Mouse (Mus musculus) CD4-positive helper T cell, adult 2 months (primary cell): ENCODE measurements at regions not wholly inside any gene's neighbourhood (a gene's known extent, or its start where the extent isn't known, plus 50 kb on each side); places are given as distances from the start of the nearest gene placed in this dataset.

Experiments used
- DNase-seq: peaks from one replicate; pipeline ENCODE4 v3.0.0-alpha.2; 2012; ENCODE audit warnings: low read depth, missing footprints, low spot score

- DNase-seq: no peak
Measured at GRCm38 (mm10) chr10:122515698-122516097, 67.4 kb downstream of the Avpr1a start.

DNA sequence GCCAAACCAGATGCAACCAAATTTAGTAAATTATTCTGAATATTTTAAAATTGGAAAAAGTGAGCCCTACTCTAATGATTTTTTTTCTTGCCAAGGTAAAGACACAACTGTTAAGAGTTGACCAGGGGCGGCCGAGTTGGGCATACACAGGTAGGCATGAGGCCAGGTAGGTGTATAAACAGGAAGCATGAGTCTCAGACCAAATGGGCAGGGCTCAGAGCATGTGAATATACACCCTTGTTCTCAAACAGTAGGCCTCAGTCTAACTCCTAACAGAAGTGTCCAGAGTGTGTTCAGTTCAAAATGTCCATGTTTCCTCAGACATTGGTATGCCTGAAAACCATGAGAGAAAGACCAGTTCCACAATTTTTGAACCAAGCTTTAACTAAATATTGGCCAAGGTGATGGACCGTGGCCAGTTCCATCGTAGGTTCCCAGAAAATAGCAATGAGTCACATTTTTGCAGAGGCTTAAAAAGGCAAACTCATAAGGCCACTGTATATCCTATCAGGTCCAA, 71.0 kb downstream of the Avpr1a start:
- DNase-seq: no peak

- no peak for DNase-seq
Measured at GRCm38 (mm10) chr10:122519981-122520380, 71.7 kb downstream of the Avpr1a start.

GRCm38 (mm10) chr10:122522631-122523030, 74.3 kb downstream of the Avpr1a start:
- no peak for DNase-seq

DNA sequence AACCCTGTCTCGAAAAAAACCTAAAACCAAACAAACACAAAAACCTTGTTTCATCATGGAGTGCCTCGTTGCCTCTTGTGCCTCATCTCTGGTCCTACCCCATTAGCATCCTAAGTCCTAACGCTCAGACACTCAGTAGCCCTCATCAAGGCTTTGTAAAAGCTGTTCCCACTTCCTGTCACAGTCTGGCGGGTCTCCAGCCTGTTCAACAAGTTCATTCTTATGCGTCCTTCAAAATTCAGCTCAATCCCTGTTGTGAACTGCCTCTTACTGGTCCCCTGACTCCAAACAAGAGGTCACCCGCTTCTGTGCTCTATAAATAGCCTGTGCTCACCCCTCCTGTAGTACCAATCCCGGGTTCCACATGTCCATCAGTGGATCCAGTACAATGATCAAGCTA, 77.1 kb downstream of the Avpr1a start:
- DNase-seq: no peak

DNA sequence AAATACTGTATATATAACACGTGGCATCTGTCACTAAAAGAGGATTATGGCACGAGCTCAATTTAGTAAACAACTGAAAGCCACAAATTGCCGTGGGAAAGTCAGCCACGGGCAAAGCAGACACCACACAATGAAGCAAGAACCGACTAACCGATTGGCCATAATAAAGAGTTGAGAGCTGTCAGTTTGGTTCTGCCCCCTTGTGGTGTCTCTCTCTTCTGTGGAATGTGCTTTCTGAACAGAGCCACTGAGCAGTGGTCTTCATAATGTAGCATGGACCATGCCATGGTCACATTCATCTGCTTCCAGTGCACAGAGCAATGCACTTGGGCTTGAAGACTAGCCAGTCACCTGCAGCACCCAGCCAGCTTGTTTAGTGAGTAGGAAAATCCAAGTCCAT, 77.5 kb downstream of the Avpr1a start:
- peak; percentile 9 for DNase-seq

DNA sequence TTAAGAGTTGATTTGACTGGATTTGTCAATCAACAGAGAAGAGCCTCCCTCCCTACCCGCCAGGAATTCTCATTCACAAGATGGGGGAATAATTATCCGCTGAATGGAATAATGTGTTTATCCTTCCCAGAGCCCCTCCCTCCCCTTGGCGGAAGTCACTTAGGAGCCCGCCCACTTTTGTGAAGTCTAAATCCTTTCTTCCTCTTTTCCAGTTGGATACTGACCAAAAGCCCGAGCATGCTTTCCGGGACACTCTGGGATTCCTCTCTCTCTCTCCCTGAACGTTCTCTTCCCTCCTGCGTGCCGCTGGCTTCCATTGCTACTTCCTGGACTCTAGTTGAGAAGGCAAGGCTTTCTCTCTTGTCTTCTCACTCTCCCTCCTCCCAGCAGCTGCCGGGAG, 79.9 kb downstream of the Avpr1a start:
- no peak for DNase-seq

GRCm38 (mm10) chr10:122528973-122529703, 80.8 kb downstream of the Avpr1a start:
- peak; percentile 50 for DNase-seq

DNA sequence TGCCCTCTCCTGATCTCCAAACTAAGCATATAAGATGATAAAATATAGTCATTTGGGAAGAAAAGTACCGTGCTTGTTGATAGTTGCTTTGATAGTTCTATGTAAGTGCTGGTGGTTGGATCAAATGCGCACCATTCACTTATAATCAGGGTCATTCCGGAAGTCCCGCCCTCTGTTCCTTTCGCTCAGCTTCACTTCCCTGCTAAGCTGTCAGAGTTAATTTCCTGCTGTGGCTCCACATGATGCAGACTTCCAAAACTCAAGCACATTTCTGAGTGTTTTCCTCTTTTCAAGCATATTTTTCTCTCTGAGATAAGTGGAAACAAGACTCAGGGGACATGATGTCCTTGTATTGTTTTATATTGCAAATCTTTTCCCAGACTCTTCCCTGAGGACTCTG, 86.4 kb downstream of the Avpr1a start:
- DNase-seq: no peak

GRCm38 (mm10) chr10:122535137-122535536, 86.8 kb downstream of the Avpr1a start:
- no peak for DNase-seq

GRCm38 (mm10) chr10:122539655-122540054, 91.4 kb downstream of the Avpr1a start:
- no peak for DNase-seq

DNA sequence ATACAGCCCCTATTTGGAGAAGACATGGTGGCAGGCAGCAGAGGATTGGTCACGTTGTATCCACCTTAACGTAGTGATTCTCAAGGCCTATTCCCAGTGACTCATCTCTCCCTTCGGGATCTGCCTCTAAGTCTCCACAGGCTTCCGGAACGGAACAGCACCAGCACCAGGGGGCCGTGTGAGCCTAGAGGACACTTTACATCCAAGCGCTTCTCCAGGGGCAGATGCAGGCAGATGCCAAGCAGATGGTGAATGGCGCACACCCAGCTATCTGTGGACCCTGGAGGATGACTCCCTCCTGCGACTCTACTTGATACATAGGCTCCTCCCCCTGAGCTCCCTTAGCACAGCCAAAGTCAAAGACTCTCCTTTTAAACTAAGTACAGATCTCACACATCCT, 94.3 kb downstream of the Avpr1a start:
- no peak for DNase-seq

DNA sequence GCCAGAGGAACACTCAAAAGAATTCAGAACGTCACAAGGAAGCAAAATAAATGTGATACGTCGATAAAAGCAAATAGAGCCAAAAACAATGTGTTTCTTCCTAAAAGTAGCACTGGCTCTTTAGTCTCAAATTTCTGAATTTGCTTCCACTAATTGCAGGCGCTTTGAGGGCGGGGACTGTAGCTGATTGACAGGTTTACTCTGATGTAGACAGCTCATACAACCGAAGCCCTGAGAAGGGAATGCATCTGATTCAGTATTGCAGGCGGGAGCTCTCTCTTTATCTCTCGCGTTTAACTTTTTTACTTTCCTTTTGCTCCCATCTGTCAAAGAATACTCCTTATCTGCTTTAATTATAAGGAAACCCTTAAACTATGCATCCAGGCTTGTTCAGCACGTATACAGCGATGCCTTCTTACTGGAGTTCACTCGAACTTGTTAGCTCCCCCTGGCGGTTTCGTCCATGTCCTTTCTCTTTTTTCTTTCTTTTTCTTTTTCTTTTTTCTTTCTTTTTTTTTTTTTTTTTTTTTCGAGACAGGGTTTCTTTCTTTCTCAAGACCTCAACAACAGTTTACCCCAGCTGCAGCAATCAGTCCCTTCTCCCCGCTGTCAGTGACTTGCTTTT, 95.9 kb downstream of the Avpr1a start:
- peak; percentile 62 for DNase-seq

- DNase-seq: no peak
Measured at GRCm38 (mm10) chr10:122545029-122545428, 96.7 kb downstream of the Avpr1a start.

GRCm38 (mm10) chr10:122551586-122551985, 103.3 kb downstream of the Avpr1a start:
- no peak for DNase-seq

DNA sequence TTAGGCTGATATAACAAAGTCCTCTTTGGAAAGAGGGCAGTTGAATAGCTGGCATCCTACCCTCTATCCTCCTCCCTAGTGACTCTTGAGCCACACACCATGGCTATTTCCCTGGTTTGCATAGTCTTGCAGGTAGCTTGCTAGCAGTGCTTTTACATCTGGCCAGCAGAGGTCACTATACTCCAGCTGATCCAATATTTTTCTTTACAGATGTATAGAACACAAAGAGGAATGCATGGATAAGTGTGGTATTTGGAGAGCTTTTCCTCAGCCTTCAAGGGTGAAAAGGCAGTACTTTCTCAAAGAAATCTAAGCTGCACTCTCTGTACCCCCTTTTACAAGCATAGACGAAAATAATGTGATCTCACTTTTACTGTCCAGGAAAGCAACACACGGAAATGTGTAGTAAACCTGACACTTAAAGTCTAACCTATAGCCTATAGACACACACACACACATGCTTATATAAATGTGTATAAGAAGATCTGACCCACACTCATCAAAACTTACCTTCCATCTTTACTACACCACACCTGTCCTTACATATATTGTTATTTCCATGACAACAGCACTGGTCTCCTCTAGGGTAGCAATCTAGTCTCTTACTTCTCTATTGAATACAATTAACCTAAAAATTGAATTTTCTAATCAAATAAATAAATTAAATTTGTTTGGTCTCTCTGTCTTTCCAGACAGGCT, 105.0 kb downstream of the Avpr1a start:
- peak; percentile 68 for DNase-seq

GRCm38 (mm10) chr10:122553851-122554250, 105.6 kb downstream of the Avpr1a start:
- DNase-seq: no peak

DNA sequence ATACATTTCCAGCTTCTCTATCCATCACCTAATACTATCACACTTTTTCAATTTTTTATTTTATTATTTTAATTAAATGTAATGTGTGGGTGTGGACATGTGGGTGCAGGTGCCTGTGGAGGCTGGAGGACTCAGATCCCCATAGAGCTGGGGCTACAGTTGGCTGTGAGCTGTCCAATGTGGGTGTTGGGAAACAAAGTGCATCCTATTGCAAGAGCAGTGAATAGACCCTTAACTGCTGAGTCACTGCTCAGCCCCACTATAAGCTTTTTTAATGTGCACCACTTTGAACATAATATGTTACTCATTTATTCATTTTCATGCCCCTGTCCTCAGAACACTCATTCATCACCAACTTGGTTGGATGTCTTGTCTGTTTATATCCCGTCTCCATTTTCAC, 110.4 kb downstream of the Avpr1a start:
- DNase-seq: no peak

DNA sequence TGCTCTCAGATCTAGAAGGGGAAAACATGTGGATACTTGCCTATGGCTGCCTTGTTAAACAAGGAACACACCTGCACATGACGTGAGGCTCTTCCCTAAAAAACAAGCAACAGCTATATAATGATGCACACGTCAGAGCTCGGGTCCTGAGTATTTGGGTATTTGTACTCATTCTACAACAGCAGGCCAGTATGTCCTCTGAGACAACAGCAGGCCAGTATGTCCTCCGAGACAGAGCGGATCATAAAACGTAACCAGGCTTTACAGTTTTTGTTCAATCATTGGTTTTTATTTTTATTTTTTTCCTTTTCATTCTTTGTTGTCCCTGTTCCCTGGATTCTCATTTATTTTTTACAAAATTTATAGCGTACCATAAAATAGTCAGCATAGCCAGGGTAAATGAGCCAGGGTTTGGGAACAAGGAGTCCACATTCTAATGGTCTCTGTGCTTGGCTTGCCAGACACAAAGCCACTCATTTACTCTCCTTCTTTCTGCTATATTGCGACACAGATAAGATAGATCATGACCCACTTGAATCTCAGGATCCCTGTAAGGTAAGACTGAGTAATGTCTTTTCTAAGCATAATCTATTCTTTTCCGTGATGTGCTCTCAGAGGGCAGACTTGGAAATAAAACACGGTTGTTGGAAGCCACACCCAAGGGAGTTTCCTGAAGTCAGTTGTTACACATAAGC, 111.8 kb downstream of the Avpr1a start:
- DNase-seq: no peak

- DNase-seq: no peak
Measured at GRCm38 (mm10) chr10:122561924-122562323, 113.6 kb downstream of the Avpr1a start.

GRCm38 (mm10) chr10:122562542-122562941, 114.2 kb downstream of the Avpr1a start:
- no peak for DNase-seq

- DNase-seq: no peak
Measured at GRCm38 (mm10) chr10:122563973-122564372, 114.6 kb upstream of the Ppm1h start.
